Mouse (Mus musculus): Measurements from ENCODE around the gene Mocs2.

DNA sequence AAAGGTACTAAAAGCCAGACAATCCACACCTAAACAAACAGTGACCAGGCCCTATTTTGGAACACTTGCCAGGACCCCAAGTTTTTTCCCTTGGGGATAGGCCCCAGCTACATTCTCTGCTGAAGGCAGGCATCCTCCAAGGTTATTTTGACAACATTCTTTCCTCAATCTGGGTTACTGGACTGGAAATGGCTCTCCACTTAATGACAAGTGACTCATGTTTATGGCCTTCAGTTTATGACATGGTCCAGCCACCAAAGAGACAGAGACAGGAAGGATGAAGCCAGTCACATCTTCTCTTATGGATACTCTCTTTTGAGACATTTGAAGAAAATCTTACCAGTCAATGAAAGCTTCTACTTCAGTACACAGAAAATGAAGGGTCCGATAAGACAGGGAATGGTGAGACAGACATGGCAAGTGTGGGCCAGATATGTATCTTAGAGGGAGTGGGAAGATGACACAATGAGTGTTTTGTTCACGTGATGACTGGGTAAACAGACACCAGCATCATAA lies 58.0 kb downstream of the Mocs2 start:
- no peak for TF ChIP-seq EP300 (IDR thresholded peaks at IDR 0.05; ENCODE audit: low read length)
- no peak for TF ChIP-seq USF1 (IDR thresholded peaks at IDR 0.05; ENCODE audit: low read depth, low read length)
- TF ChIP-seq JUN (IDR thresholded peaks at IDR 0.05; ENCODE audit: insufficient read depth, low read depth, low read length): no peak
- no peak for TF ChIP-seq ZMIZ1 (IDR thresholded peaks at IDR 0.05; ENCODE audit: low read depth, low read length)
- TF ChIP-seq MAX (IDR thresholded peaks at IDR 0.05; ENCODE audit: low read length): no peak
- TF ChIP-seq ETS1 (conservative IDR thresholded peaks at IDR 0.05; ENCODE audit: low read depth, low read length): no peak
- TF ChIP-seq MXI1 (IDR thresholded peaks at IDR 0.05; ENCODE audit: low read depth, low read length): no peak
- TF ChIP-seq CTCF (conservative IDR thresholded peaks at IDR 0.05 in 1 of 2, IDR thresholded peaks at IDR 0.05 in 1 of 2; ENCODE audit: low read depth in 2 of 2, low read length in 2 of 2): no peak
- no peak for TF ChIP-seq ZNF384 (IDR thresholded peaks at IDR 0.05; ENCODE audit: low read depth, low read length)
- no peak for TF ChIP-seq CHD2 (IDR thresholded peaks at IDR 0.05; ENCODE audit: low read length)
- no peak for TF ChIP-seq POLR2A (IDR thresholded peaks at IDR 0.05; ENCODE audit: low read depth, low read length)
- no peak for TF ChIP-seq BHLHE40 (IDR thresholded peaks at IDR 0.05; ENCODE audit: low read depth, low read length)

Data from CH12.LX (cell line).